Comparison of ENCODE assay signal across 15 mouse cellular contexts in the genomic region with DNA sequence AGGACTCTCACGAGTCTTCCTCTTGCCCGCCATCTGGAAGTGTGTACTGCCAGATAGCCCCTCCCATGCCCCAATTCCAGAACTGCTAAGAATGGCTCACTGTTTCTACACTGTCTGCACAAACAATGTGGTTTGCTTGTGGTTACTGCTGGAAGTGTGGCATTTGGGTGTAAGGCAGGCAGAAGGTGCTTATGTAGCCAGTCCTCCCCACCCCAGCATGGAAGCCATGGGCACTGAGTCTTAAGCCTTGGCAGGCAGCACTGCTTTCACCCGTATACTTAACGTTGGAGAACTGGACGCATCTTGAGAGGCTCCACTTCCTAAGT. TPM values are rescaled to one million over a fixed set of nuclear protein-coding genes. Genes with fewer than 3 reads are reported as not detected.
DNase-seq lines count a peak whose midpoint lies in the region; ATAC-seq and TF ChIP-seq lines count a peak whose summit lies in the region.
"Had no signal": no experiment of that assay in that cellular context is flagged by ENCODE, and none has a peak within 500 bp of the region (broad histone marks: within the 10 kb centered on the region; RNA-seq: fewer than 3 reads in every experiment).

No protein-coding gene starts in this region.

- intact Hi-C loops in heart, postnatal 14 days (cut with DNase I) = no loop called here

- H3K4me1 ChIP-seq in heart, embryonic 15.5 days (replicated peaks) = peaks cover 23% of the 10 kb centered on the region
- no peaks in the 10 kb centered on the region for H3K4me1 ChIP-seq in cerebellum, adult 2 months (ENCODE audit: control insufficient read depth, insufficient read depth, low read length)
- H3K4me1 ChIP-seq in intestine, embryonic 15.5 days (replicated peaks) = no peaks in the 10 kb centered on the region
- H3K4me1 ChIP-seq: forebrain, embryonic 15.5 days; midbrain, embryonic 10.5 days had no signal

- no peak for TF ChIP-seq CTCF in cerebellum, adult 2 months (IDR thresholded peaks at IDR 0.05; ENCODE audit: borderline replicate concordance, insufficient read depth, low read depth, low read length)

- H3K9me3 ChIP-seq in heart, embryonic 15.5 days (replicated peaks) = peaks cover 3% of the 10 kb centered on the region; the same call in 1 of the 2 replicates
- H3K9me3 ChIP-seq in intestine, embryonic 15.5 days = no peaks in the 10 kb centered on the region
- H3K9me3 ChIP-seq: midbrain, embryonic 10.5 days had no signal

- WGBS in heart, embryonic 15.5 days = 67% methylated on average over 5 of the region's 5 CpGs
- WGBS in cerebellum, adult 2 months = 66% methylated on average over 5 of the region's 5 CpGs
- 77% methylated on average over 5 of the region's 5 CpGs for WGBS in intestine, embryonic 15.5 days

- H3K27me3 ChIP-seq in heart, embryonic 15.5 days = no peaks in the 10 kb centered on the region
- no peaks in the 10 kb centered on the region for H3K27me3 ChIP-seq in cerebellum, adult 2 months (ENCODE audit: control insufficient read depth, insufficient read depth, low read length)
- H3K27me3 ChIP-seq in intestine, embryonic 15.5 days (replicated peaks) = no peaks in the 10 kb centered on the region
- H3K27me3 ChIP-seq: forebrain, embryonic 15.5 days had no signal

- H3K36me3 ChIP-seq in heart, embryonic 15.5 days = peaks cover 12% of the 10 kb centered on the region; the same call in 1 of the 2 replicates
- peaks cover 15% of the 10 kb centered on the region for H3K36me3 ChIP-seq in intestine, embryonic 15.5 days

- no peak for ATAC-seq in heart, embryonic 15.5 days (replicated peaks; ENCODE audit: insufficient number of reproducible peaks, insufficient read depth, low FRiP score, low read depth)
- ATAC-seq in granulocyte monocyte progenitor cell, adult 5-6 weeks (replicated peaks; ENCODE audit: poor library complexity, severe bottlenecking) = peak; percentile 36
- ATAC-seq in intestine, embryonic 15.5 days = no peak
- ATAC-seq: forebrain, embryonic 15.5 days; hindbrain, embryonic 16.5 days had no signal

- no peak overlapping the region for H3K4me2 ChIP-seq in heart, embryonic 15.5 days
- H3K4me2 ChIP-seq in intestine, embryonic 15.5 days (replicated peaks) = no peak overlapping the region
- H3K4me2 ChIP-seq: forebrain, embryonic 15.5 days; lung, embryonic 14.5 days had no signal

- no peak for DNase-seq in heart, postnatal 14 days
- DNase-seq in 416B (ENCODE audit: low read depth) = peak; percentile 95
- peak; percentile 27 for DNase-seq in NIH3T3 (ENCODE audit: low read depth)
- DNase-seq in cerebellum, adult 2 months = no peak
- DNase-seq in cerebellum, postnatal 4 days (ENCODE audit: low spot score in 2 of 2) = no peak
- DNase-seq: adrenal gland, postnatal 14 days; left cerebral cortex, postnatal 4 days; lung, embryonic 14.5 days; thymus, postnatal 4 days had no signal

- no peak overlapping the region for H3K9ac ChIP-seq in heart, embryonic 15.5 days
- H3K9ac ChIP-seq in intestine, embryonic 15.5 days = no peak overlapping the region
- H3K9ac ChIP-seq: forebrain, embryonic 15.5 days; lung, embryonic 14.5 days had no signal

- peak overlapping the region; percentile 70 for H3K27ac ChIP-seq in heart, embryonic 15.5 days
- no peak overlapping the region for H3K27ac ChIP-seq in cerebellum, adult 2 months (ENCODE audit: insufficient read depth, low read length)
- no peak overlapping the region for H3K27ac ChIP-seq in intestine, embryonic 15.5 days
- H3K27ac ChIP-seq: forebrain, embryonic 15.5 days; midbrain, embryonic 10.5 days had no signal

- no peak overlapping the region for H3K4me3 ChIP-seq in heart, embryonic 15.5 days
- H3K4me3 ChIP-seq in cerebellum, adult 2 months (replicated peaks; ENCODE audit: insufficient read depth, low read depth, low read length) = no peak overlapping the region
- H3K4me3 ChIP-seq in intestine, embryonic 15.5 days (replicated peaks) = no peak overlapping the region
- H3K4me3 ChIP-seq: forebrain, embryonic 15.5 days; midbrain, embryonic 10.5 days had no signal

- no peak for TF ChIP-seq POLR2A in cerebellum, adult 2 months (IDR thresholded peaks at IDR 0.05; ENCODE audit: borderline replicate concordance, insufficient read depth, low read length)

RNA-seq across cellular contexts. Expression of a gene that starts 25.8 kb away (rescaled TPM):
- 28.2 and 32.5 TPM in 2 replicates for polyA plus RNA-seq in heart, embryonic 15.5 days (2015; fragmentation: Nextera tagmentation; extraction: Ambion mirVana)
- total RNA-seq in heart, postnatal 14 days (2021) = 10 to 100 TPM; 71.5 to 80.6 TPM
- total RNA-seq in granulocyte monocyte progenitor cell, adult 5-6 weeks (2014; fragmentation: Nextera tagmentation) = 7.2 and 10.5 TPM in 2 replicates
- total RNA-seq in granulocyte monocyte progenitor cell, adult 5-6 weeks (2017) = 9.2 and 12.5 TPM in 2 replicates
- 32.8 and 35.9 TPM in 2 replicates for polyA plus RNA-seq in cerebellum, adult 2 months (2012; rRNA removed)
- polyA plus RNA-seq in intestine, embryonic 15.5 days (2015; fragmentation: Nextera tagmentation; extraction: Ambion mirVana) = 23.8 and 28.7 TPM in 2 replicates

RNA-seq across cellular contexts. Expression of a gene that starts 54.0 kb away (rescaled TPM):
- 57.1 and 63.1 TPM in 2 replicates for polyA plus RNA-seq in heart, embryonic 15.5 days (2015; fragmentation: Nextera tagmentation; extraction: Ambion mirVana)
- 10 to 100 TPM; 81.3 to 87.3 TPM for total RNA-seq in heart, postnatal 14 days (2021)
- 77.6 and 92.1 TPM in 2 replicates for total RNA-seq in granulocyte monocyte progenitor cell, adult 5-6 weeks (2014; fragmentation: Nextera tagmentation)
- 53.5 and 64.4 TPM in 2 replicates for total RNA-seq in granulocyte monocyte progenitor cell, adult 5-6 weeks (2017)
- 66.5 and 76.7 TPM in 2 replicates for polyA plus RNA-seq in cerebellum, adult 2 months (2012; rRNA removed)
- 71.6 and 75.9 TPM in 2 replicates for polyA plus RNA-seq in intestine, embryonic 15.5 days (2015; fragmentation: Nextera tagmentation; extraction: Ambion mirVana)

Comparison
In these comparisons a context has a peak if more than half of its experiments do, and no peak if none do; other contexts are left out.
1. DNase-seq: peak in 416B (single experiment) and NIH3T3 (single experiment); none in heart, postnatal 14 days (0 of 2), cerebellum, adult 2 months (0 of 2) and cerebellum, postnatal 4 days (0 of 2).